Mouse (Mus musculus): Measurements from ENCODE around the gene Proser2. TPM values are rescaled to one million over a fixed set of nuclear protein-coding genes. Genes with fewer than 3 reads are reported as not detected.
A peak's percentile ranks its signal among the peaks of the same experiment; 100 is the strongest.
"Not testable (repeated sequence)": the region's sequence is repeated elsewhere in the genome, so short reads cannot be mapped to it uniquely, and the experiment has no call there.

The Proser2 gene
- polyA plus RNA-seq, 1 experiment: 9.3 TPM

DNA sequence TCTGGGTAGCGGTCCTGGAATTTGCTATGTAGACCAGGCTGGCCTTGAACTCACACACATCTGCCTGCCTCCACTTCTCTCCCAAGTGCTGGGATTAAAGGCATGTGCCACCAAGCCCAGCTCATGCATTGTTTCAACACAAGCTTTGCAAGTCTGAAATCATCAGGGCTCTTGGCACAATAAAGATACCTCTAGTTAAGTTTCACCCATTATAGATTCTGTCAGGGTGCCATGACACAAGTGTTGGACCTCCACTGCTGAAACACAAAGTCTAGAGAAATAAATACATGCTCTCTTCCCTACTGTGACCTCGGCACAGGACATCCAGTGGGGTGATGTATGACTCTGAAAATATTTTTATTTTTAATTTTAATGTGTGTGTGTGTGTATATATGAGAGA is 24.6 kb downstream of the Proser2 start:
- no peak overlapping the region for H3K4me3 ChIP-seq (ENCODE audit: low read depth, low read length)
- peaks cover 8% of the 10 kb centered on the region; the same call in 1 of the 2 replicates for H3K36me3 ChIP-seq (ENCODE audit: control insufficient read depth, insufficient read depth, low read length)
- H3K27me3 ChIP-seq (ENCODE audit: control insufficient read depth, insufficient read depth, low read length): no peaks in the 10 kb centered on the region
- H3K4me1 ChIP-seq (ENCODE audit: control insufficient read depth, insufficient read depth, insufficient read length, low read length): no peaks in the 10 kb centered on the region
- 96% methylated on average over 2 of the region's 2 CpGs for WGBS
- H3K27ac ChIP-seq (ENCODE audit: insufficient read depth, low read depth, low read length): no peak overlapping the region
- TF ChIP-seq CTCF (IDR thresholded peaks at IDR 0.05; ENCODE audit: extremely low read depth, insufficient read length, insufficient replicate concordance, low read depth, low read length): no peak
- TF ChIP-seq POLR2A (IDR thresholded peaks at IDR 0.05; ENCODE audit: low read depth, low read length): no peak

DNA sequence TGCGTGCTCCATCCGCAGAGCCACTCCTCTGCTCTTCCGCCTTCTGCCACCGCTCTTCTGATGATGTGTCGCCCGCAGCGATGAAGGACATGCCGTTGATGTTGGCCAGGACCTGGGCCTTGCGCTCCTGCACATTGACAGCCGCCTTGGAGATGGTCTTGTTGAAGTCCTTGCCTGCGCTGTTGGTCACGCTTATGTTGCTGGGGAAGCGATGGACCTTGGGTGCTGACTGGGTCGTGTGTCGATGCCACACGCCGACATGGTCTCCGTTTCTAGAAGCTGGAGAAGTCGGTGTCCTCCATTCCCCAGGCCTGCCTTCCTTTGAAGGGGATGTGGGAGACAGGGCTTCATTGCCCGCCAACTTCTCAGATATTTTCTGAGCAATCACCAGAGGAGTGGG is 29.3 kb downstream of the Proser2 start:
- WGBS: 85% methylated on average over 20 of the region's 20 CpGs
- no peak for TF ChIP-seq CTCF (IDR thresholded peaks at IDR 0.05; ENCODE audit: extremely low read depth, insufficient read length, insufficient replicate concordance, low read depth, low read length)
- no peak for TF ChIP-seq POLR2A (IDR thresholded peaks at IDR 0.05; ENCODE audit: low read depth, low read length)
- H3K27ac ChIP-seq (ENCODE audit: insufficient read depth, low read depth, low read length): no peak overlapping the region
- H3K4me1 ChIP-seq (ENCODE audit: control insufficient read depth, insufficient read depth, insufficient read length, low read length): peaks cover 12% of the 10 kb centered on the region
- H3K4me3 ChIP-seq (ENCODE audit: low read depth, low read length): peak overlapping the region; percentile 23; the same call in 1 of the 2 replicates
- H3K36me3 ChIP-seq (ENCODE audit: control insufficient read depth, insufficient read depth, low read length): peaks cover 11% of the 10 kb centered on the region
- no peaks in the 10 kb centered on the region for H3K27me3 ChIP-seq (ENCODE audit: control insufficient read depth, insufficient read depth, low read length)

DNA sequence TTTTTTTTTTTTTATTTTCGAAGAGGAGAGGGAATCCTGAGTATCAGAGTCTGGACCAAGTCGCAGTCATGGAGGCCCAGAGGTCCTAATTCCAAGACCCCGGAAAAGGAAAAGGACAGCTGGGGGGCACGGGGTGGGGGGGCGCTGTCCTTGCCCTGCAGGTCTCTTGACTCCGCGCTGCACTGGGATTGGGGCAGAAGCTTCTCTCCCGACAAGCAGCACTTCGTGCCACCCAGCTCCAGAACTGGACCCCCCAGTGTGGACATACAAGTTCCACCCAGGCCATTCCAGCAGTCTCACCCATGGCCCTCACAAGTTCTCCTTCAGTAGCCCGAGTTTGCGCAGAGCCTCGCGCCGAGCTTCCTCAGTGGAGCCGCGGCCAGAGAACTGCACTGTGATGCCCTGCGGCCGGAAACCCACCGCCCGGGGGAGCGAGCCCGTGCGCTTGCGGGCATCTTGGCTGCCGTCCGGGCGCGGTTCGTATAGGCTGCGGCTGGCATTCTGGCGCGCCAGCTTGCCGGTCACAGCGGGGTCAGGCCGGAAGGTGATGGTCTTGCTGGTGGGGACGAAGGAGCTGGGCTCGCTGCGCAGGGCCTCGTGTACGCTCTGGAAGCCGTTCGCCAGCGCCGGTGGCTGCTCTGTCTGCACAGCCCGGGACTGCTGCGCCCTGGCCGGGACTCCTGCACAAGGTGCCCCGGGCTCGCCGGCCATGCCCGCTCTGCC is 29.8 kb downstream of the Proser2 start:
- Histone ChIP-seq H3K4me3 (ENCODE audit: low read depth, low read length) (peak overlapping the region; percentile 23), H3K27ac (ENCODE audit: insufficient read depth, low read depth, low read length) (no peak overlapping the region), H3K4me1 (ENCODE audit: control insufficient read depth, insufficient read depth, insufficient read length, low read length) (peaks cover 12% of the 10 kb centered on the region), H3K27me3 (ENCODE audit: control insufficient read depth, insufficient read depth, low read length) (no peaks in the 10 kb centered on the region), H3K36me3 (ENCODE audit: control insufficient read depth, insufficient read depth, low read length) (peaks cover 11% of the 10 kb centered on the region)
- TF ChIP-seq CTCF (IDR thresholded peaks at IDR 0.05; ENCODE audit: extremely low read depth, insufficient read length, insufficient replicate concordance, low read depth, low read length) (no peak), POLR2A (IDR thresholded peaks at IDR 0.05; ENCODE audit: low read depth, low read length) (no peak)
- WGBS: 67% methylated on average over 51 of the region's 51 CpGs

DNA sequence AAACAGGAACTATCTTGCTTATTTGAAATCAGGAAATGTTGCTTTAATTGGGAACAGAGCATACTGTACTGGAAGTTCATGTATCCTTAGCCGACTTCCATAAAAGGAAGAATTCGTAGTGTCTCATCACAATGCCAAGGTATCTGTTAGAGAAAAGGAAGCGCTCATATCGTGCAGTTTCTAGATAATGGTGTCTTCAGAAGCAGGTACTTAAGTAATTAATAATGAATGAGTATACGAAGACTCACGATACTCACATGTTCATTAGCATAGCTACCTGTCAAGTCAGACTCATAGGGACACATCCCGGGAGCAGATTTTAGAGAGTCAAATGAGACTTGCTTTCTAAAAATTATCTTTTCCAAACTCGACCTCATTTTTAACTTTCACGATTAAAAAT is 30.6 kb downstream of the Proser2 start:
- 60% methylated on average over 9 of the region's 9 CpGs for WGBS
- Histone ChIP-seq H3K4me1 (ENCODE audit: control insufficient read depth, insufficient read depth, insufficient read length, low read length) (peaks cover 12% of the 10 kb centered on the region), H3K27me3 (ENCODE audit: control insufficient read depth, insufficient read depth, low read length) (no peaks in the 10 kb centered on the region), H3K27ac (ENCODE audit: insufficient read depth, low read depth, low read length) (no peak overlapping the region), H3K4me3 (ENCODE audit: low read depth, low read length) (no peak overlapping the region), H3K36me3 (ENCODE audit: control insufficient read depth, insufficient read depth, low read length) (peaks cover 11% of the 10 kb centered on the region)
- TF ChIP-seq POLR2A (IDR thresholded peaks at IDR 0.05; ENCODE audit: low read depth, low read length): no peak
- no peak for TF ChIP-seq CTCF (IDR thresholded peaks at IDR 0.05; ENCODE audit: extremely low read depth, insufficient read length, insufficient replicate concordance, low read depth, low read length)

DNA sequence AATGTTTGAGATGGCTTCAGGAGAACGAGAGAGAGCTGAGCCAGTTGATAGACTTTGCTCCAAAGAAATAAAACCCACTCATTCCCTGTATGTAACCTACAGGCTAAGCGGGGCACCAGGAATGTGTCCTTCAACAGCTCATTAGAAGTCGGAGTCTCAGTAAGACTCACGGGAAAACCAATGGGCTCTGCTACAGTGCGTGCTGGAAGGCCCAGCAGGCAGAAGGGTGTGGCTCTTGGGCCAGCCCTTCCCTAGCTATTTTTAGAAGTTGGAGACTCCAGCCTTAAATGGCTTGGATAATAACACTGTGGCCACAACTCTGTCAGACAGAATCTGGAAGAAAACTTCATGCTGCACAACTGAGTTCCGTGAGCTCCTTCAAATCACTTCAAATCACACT is 31.1 kb downstream of the Proser2 start:
- H3K27ac ChIP-seq (ENCODE audit: insufficient read depth, low read depth, low read length): peak overlapping the region; percentile 60; the same call in 1 of the 2 replicates
- H3K4me1 ChIP-seq (ENCODE audit: control insufficient read depth, insufficient read depth, insufficient read length, low read length): peaks cover 12% of the 10 kb centered on the region
- no peaks in the 10 kb centered on the region for H3K27me3 ChIP-seq (ENCODE audit: control insufficient read depth, insufficient read depth, low read length)
- peaks cover 11% of the 10 kb centered on the region for H3K36me3 ChIP-seq (ENCODE audit: control insufficient read depth, insufficient read depth, low read length)
- TF ChIP-seq CTCF (IDR thresholded peaks at IDR 0.05; ENCODE audit: extremely low read depth, insufficient read length, insufficient replicate concordance, low read depth, low read length) (no peak), POLR2A (IDR thresholded peaks at IDR 0.05; ENCODE audit: low read depth, low read length) (no peak)
- WGBS: 16% methylated on average over 6 of the region's 6 CpGs
- H3K4me3 ChIP-seq (ENCODE audit: low read depth, low read length): no peak overlapping the region

DNA sequence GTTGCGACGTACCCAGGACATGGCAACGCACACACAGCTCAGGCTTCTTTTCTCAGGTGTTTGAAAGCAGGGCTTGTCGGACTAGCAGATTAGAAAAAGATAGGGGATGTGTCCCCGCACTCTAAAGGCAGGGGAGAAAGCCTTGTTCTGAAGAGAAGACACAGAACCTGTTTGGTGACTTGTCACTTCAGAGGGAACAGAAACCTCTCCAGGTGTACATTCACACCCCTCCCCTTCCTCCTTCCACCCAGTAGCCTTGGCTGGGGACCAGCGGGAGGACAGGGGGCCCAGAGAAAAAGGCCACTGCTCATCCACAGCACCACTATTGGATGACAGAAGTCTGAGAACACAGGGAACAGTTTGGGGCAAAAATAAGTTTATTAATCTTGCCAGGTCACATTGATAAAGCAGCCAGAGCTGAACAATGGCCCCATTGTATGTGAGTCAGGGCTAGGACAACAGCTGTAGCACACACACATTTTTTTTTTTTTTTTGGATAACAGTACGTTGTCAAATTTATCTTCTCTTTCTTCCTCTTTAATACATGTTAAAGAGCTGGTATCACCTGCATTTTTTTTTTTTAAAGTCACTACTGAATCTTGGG is 32.8 kb downstream of the Proser2 start:
- H3K27me3 ChIP-seq (ENCODE audit: control insufficient read depth, insufficient read depth, low read length): no peaks in the 10 kb centered on the region
- no peak overlapping the region for H3K4me3 ChIP-seq (ENCODE audit: low read depth, low read length)
- TF ChIP-seq CTCF (IDR thresholded peaks at IDR 0.05; ENCODE audit: extremely low read depth, insufficient read length, insufficient replicate concordance, low read depth, low read length): no peak
- no peak for TF ChIP-seq POLR2A (IDR thresholded peaks at IDR 0.05; ENCODE audit: low read depth, low read length)
- H3K36me3 ChIP-seq (ENCODE audit: control insufficient read depth, insufficient read depth, low read length): peaks cover 5% of the 10 kb centered on the region
- WGBS: 28% methylated on average over 7 of the region's 7 CpGs
- peak overlapping the region; percentile 17 for H3K27ac ChIP-seq (ENCODE audit: insufficient read depth, low read depth, low read length)
- H3K4me1 ChIP-seq (ENCODE audit: control insufficient read depth, insufficient read depth, insufficient read length, low read length): peaks cover 12% of the 10 kb centered on the region

DNA sequence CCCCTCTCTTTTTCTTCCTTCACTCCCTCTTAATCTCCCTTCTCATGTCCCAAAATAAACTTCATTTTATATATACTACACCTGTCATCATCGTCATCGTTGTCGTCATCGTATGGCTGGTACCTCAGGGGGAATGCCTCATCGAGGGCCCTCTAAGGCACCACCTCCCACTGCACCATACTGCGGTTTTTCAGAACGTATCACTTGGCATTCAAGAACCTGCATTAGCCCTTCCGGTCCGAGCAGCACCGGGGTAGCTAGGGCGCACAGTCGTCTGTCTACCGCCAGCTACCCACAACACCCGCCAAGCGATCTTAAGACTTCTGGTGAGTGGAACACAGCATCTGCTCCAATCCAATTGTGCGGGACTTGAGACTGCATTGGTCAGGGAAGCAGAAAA is 40.1 kb downstream of the Proser2 start:
- H3K4me3 ChIP-seq (ENCODE audit: low read depth, low read length); H3K27me3 ChIP-seq (ENCODE audit: control insufficient read depth, insufficient read depth, low read length); H3K36me3 ChIP-seq (ENCODE audit: control insufficient read depth, insufficient read depth, low read length); H3K4me1 ChIP-seq (ENCODE audit: control insufficient read depth, insufficient read depth, insufficient read length, low read length); H3K27ac ChIP-seq (ENCODE audit: insufficient read depth, low read depth, low read length): not testable (repeated sequence)
- 94% methylated on average over 16 of the region's 16 CpGs for WGBS
